Mouse (Mus musculus) cerebellum, adult 9-11 months (tissue): ENCODE data around the gene Aadacl2.

Experiments used
- DNase-seq: peaks from one replicate; pipeline ENCODE4 v3.0.0; 2022

Gene Aadacl2

DNA sequence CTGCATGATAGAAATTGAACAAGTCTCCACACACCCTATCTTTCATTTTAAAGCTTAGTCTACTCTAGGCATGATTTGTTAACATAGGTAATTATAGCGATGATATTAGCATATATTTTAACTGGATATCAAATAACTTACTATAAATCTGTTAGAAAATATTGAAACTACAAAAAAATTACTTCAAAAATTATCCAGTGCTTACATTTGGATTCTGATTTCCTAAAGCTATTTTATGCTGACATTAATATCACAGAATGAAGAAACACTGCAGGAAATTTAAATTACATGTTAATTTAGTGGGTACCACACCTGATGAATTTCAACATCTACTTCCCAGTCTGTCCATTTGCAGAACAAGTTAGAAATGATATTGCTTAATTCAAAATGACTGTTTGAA is at the start of gene Aadacl2:
Gene Aadacl2 (plus strand): TSS at position 301 of the 400 bp plus-strand sequence.
- DNase-seq: no peak

DNA sequence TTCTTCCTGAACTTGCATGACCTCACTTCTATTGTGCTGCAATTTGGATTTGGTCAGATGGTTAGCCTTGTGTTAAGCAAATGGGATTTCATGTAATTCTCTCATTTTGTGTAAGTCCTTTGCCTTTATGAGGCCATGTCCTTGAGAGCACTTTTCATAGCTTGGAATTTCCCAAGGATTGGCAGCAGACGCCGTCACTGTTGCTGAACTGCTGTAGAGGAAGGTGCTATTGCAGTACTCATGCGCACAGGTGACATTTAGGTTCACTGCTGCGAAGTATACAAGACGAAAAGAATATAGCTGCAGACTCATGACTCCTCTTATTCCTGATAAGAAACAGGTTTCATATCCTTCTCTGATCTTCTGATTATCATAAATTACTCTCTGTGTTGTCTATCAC is 35.7 kb upstream of the Aadacl2 start:
- DNase-seq: no peak

DNA sequence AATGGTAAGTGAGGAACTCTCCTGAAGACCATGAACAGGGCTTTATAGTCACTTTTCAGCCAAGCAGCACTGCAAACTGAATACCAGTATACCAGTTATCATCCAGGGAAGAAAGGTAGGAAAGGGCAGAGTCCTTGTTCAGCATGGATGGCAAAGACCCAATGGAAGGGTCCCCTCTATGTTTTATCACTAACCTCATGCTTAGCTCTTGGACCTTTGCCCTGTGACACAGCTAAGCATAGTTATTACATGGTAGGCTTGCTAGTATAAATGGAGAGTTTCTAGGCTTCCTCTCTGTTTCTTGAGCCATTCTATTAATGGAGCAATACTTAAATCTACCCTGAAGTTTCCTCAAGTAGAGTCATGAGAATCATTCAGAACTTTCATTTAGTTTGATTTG is 32.0 kb upstream of the Aadacl2 start:
- no peak for DNase-seq

DNA sequence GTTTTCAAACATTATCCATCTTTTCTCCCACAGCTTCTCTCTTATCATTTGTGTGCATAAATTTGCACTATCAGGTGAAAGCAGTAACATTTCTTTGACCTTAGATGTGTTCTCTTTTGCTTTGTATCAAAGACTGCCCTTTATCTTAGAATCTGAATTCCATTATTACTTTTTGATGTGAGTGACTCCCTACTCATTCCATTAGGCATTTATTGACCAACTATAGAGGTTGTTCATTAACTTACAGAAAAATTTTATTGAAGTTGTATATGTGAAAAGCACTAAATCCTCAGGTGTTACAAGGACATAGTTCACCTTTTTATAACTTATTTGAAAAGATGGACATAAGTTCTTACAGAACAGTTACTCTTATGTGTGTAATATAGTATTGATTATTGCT is 2.9 kb upstream of the Aadacl2 start:
- no peak for DNase-seq

DNA sequence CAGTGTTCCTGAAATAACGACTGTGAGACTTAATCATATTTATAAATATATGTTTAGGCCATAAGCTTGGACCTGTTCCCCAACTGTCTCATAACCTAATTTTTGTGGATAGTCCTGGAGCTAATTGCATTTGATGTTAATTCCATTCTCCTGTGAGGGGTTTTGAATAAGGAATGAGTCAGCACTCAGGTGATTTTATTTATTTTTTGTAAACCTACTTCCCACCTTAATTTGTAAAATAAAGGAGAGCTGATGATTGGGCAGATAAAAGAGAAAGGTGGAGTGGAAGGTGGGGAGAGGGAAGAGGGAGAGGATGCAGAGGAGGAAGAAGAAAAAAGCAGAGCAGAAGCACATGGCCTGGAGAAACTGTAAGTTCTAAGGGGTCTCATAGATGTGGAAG is 18.9 kb downstream of the Aadacl2 start, which contains the start of gene Aadac:
Gene Aadac (plus strand): TSS at position 301 of the 400 bp plus-strand sequence.
- DNase-seq: no peak

DNA sequence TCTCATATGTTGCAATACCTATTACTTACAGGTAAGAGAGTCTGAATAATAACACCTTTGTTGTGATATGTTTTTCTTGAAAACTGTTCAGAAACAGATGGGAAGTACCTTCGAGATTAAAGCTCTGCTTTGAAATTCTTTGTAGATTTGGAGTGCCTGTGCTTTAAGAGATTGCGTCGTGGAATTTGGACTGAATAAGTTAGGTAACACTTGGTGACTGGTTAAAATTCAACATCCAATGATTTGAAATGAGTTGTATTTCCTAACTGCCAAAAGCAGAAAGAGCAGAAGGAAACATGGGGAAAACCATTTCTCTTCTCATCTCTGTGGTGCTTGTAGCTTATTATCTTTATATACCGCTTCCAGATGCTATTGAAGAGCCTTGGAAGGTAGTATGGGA is 25.0 kb downstream of the Aadacl2 start:
- no peak for DNase-seq

DNA sequence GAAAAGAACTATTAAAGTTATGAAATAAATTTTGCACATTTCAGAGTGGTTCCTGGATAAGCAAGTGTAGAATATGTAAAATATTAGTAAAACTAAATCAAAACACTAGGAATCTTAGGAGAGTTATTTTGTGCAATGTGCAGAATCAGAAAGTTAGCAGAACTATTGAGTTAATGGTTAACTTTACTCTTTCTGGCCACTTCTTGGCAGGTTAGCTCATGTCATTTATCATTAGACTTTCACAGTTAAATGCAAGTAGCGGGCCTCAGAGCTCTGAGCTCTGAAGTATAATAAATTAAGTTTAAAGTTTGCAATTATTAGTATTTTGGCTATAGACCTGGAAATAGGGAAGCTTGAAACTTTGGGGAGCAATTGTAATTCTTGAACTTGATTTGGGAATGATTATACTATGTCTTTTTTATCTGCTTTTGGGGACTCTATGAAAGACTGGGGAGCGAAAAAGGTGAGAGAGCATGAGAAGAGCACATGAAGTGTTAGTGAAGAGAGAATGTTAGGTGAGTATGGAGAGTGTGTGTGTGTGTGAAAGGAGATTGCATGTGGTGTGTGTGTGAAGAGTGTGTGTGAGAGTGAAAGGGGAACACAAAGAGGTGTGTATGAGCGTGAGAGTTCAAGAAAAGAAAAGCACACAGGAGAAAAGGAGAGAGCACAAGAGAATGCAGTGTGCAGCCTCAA is 39.8 kb downstream of the Aadacl2 start:
- no peak for DNase-seq

DNA sequence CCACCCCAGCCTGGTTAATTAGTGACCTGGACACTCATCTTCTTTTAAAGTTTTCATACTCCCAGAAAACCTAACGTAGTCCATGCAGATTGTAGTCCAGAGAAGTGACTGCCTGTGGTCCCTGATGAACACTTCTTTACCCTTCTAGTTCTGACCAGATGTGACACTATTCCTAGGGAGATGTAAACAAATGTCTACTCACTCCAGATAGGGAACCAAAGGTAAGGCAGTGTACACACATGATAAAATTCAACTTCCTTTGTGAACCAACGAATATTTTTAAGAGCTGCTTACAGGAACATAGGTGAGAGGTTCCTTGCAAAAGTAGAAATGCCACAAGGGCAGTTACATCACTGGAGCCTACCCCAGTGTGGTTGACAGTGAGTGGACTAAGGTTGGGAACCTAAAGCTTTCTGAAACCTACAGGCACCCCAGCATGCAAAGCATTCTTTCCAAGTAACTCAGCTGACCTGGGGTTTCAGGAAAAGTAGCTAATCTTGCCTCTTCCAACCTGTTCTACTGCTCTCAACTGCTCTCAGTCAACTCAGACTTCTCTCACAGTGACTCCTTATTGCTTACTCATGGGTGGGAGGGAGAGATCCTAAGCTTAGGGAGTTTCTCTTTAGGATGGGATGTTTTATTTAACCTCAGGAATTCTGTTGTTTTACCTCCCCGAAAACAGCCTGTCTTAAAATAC is 46.8 kb downstream of the Aadacl2 start:
- DNase-seq: no peak

DNA sequence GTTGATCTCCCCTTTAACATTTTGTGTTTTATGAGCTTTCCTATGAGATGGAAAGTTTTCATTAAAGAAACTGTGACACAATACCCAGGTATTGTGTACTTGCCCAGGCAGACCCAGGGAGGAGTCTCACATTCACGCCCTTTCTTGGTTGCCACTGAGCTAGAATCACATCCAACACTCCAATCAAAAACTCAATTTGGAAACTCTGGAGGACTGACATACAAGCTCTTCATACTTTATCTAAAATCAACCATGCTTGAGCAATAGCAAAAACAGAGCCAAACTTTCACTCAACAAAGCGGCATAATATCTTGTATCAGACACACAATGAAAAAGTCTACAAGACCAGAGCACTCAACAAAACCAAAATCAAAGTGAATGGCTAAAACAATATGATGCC is 47.4 kb downstream of the Aadacl2 start:
- no peak for DNase-seq

DNA sequence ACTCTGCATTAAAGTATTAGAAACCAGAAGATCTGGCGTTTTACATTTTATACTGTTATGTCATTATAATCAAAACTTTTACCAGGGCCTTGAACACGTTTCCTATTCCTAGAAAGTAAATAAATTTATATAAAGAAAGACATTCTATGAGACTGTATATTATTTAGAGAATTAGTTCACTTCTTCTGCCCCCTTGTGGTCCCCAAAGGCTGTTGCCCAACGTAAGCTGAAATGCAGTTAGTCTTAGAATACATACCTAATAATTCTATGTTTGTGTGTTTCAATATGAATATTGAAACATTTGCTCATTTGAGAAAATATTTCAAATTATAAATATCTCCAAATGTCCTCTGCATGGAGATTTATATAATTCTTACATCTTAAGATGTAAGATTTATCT is 49.9 kb downstream of the Aadacl2 start:
- no peak for DNase-seq

DNA sequence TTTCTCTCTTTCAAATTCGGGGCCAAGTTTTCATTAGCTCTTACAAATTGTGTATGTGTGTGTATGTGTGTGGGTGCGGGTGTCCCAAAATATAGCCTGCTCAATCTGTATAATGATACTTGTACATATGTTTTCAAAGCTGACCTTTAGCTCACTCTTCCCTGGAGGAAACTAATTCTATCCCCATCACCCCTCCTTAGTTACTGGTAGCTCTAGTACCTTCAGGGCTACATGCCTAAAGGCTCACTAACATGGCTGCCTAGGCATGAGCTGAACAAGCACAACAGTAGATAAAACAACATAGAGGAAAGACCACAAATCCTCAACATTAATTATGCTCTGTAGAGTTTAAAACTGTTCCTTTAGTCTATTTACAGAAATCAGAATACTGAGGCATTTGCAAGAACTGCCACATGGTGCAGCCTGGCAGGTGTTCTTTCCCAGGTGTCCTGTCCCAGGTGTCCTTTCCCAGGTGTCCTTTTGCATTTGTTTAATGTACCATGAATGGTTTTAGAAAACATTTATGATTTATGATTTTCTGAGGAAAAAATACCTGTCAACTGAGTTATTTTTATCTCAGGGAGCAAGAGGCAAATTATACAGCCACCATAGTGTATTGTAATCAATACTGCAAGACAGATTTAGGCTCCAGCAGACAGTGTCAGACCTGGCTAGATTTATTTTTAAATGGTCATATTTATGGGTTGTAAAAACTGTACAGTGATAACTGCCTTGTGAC is 50.7 kb downstream of the Aadacl2 start:
- peak; percentile 62 for DNase-seq

DNA sequence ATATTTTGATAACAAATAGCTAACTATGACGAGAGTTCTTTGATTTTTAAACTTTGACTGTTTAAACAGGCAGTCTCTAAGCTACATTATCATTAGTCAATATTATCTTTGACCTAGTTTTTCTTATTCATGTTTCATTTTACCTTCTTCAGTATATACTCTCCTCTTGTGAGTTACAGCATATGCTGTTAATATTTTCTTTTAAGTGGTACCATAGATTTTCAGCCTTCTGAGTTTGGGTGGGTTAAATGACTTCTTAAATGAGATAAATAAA is 51.2 kb downstream of the Aadacl2 start:
- no peak for DNase-seq
